Mouse (Mus musculus) right cerebral cortex, adult 18-20 months (tissue): Measurements from ENCODE around the gene Olfr591.
"Not testable (repeated sequence)": the region's sequence is repeated elsewhere in the genome, so short reads cannot be mapped to it uniquely, and the experiment has no call there.

Experiments used
- DNase-seq: peaks from one replicate; pipeline ENCODE4 v3.0.0; 2022; ENCODE audit warnings: mixed read lengths

Olfr591 gene

DNA sequence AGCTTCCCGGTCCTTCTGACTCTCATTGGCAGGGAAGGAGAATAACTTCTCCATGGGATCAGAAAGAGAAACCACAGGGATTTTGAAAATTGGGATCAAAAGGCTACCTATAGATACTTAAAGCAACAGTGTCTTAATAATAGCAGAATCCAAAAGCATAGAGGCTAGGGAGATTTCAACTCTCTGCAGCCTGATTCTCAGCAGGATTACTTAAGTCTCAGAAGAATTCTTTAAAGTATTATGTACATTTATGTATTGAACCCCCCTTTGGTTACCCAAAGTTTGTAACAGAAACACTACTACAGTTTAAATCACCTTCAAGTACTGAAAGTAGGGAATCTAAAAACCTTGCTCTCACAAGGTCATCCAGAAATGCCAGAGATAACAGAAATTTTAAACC lies at the start of gene Olfr591:
Olfr591 (minus strand) TSS at position 101 of the 400 bp plus-strand sequence.
- no peak for DNase-seq

DNA sequence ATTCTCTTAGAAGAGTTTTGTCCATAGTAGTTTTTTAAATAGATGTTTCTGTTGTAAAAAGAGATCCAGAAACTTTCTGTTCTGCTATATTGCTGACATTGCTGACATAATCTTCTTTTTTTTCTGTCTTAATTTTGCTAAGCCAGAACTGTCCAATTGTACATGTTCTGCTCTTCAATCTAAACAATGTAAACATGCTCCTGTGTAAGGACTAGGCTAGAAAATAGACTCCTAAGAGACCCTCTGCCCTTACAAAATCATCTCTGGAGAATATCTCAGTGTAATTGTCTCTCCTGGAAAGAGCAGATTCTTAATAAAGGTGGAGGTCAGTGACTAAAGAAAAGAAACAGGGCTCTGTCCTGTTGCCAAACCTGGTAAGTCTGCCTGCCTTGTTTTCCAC lies 38.6 kb upstream of the Olfr591 start, which contains the start of gene Olfr594:
Olfr594 (plus strand) TSS at position 301 of the 400 bp plus-strand sequence.
- DNase-seq, result no peak

DNA sequence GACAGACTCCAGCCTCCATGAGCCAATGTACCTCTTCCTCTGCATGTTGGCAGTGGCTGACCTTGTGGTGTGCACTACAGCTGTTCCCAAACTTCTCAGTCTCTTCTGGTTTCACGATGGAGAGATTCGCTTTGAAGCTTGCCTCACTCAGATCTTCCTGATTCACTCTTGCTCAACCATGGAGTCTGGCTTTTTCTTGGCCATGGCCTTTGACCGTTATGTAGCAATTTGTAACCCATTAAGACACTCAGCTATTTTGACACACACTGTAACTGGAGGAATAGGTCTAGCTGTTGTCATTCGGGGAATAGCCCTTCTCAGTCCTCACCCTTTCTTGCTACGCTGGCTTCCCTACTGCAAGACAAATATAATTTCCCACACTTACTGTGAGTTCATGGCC lies 33.9 kb upstream of the Olfr591 start:
- DNase-seq, result not testable (repeated sequence)

DNA sequence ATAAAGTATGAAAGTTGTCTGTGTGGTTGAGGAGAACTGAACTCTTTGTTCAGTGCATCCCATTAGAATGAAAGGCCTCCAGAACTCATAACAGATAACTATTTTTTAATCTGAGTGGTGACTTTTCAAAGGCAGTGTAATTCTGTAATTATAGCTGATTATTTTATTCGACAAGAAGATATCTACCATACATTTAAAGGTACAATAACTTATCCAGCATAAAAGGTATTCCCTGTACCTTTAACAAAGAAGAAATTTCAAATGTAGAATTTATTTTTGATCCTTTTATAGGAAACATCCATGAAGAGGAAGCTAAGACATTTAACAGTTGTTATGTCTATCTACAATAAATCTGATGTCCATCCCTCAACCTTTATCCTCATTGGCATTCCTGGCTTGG lies 33.4 kb upstream of the Olfr591 start, which contains the start of gene Olfr593:
Olfr593 (plus strand) TSS at position 301 of the 400 bp plus-strand sequence.
- no peak for DNase-seq

DNA sequence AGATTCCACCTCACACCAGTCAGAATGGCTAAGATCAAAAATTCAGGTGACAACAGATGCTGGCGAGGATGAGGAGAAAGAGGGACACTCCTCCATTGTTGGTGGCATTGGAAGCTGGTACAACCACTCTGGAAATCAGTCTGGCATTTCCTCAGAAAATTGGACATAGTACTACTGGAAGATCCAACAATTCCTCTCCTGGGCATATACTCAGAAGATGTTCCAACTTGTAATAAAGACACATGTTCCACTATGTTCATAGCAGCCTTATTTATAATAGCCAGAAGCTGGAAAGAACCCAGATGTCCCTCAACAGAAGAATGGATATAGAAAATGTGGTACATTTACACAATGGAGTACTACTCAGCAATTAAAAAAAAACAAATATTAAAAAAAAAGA lies 6.4 kb upstream of the Olfr591 start, which contains the start of gene Olfr592:
Olfr592 (plus strand) TSS at position 301 of the 400 bp plus-strand sequence.
- DNase-seq, result not testable (repeated sequence)

DNA sequence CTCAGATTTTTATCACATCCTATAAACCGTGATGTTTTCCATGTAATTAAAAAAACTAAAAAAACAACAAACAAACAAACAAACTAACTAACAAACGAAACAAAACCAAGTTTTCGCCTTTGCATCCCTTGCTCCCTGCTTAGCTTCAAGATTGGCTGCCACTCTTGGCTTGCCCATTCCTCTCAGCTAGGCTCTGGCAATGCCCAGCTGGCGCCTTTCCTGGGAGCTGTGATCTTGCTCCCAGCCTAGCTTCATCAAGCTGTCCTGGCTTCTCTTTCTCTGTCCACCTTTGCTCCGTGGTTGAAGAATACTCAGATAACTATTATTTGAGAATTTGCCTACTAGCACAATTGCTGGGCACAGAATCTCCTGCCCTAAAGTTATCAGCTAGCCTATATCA lies 8.4 kb downstream of the Olfr591 start:
- DNase-seq, result no peak

DNA sequence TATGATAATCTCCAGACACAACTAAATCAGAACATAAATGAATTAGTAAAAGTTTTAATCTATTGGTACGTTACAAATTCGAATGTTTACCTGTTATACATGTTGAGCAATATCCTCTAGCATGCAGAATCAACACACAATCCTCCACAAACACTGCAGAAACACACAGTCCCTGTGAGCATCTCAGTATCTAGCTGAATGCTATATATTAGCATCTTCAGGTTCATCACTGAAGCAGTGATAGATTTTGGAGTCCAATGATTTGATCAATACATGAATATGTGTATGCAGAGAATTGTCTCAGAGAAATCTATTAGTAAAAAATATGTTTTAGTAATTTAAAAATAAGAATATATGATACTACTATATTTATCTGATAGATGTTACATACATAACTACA lies 21.9 kb downstream of the Olfr591 start, which contains the start of gene Olfr589:
Olfr589 (minus strand) TSS at position 101 of the 400 bp plus-strand sequence.
- no peak for DNase-seq

DNA sequence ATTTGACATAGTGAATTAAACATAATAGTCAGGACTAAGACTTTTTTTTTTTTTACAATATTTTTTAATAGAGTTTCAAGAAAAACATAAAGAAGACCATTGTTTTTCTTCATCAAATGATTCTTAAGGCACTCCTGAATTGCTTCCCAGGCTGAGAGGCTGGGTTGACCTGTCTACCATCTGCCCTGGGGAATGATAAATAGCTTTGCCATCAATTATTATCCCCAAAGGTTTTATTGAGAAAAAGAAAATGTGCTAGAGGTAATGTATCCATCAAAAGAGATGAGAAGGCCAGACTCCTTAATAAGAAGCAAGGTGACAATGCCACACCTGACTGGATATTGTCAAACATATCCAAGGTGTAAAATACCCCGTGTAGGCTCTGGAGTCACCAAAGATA lies 37.6 kb downstream of the Olfr591 start, which contains the start of gene Olfr588-ps1:
Olfr588-ps1 (plus strand) TSS at position 301 of the 400 bp plus-strand sequence.
- DNase-seq, result no peak

DNA sequence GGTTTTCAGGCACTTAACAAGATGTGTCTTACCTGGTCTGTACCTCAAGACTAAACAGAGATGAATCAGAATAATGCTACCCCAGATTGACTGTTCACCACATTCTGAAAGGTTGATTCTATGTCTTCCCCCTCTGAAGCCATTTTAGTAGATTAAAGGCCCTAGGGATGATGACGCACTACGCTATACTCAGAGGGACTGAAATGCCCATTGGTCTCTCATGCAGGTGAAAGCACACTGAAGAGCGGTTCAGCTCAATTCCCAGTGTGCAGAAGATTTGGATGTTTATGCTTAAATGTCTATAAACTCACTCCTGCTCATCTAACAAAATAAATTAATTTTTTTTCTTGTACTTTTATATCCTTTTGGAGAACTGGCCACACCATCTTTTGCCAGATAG lies 52.6 kb downstream of the Olfr591 start, which contains the start of gene Olfr586:
Olfr586 (minus strand) TSS at position 101 of the 400 bp plus-strand sequence.
- no peak for DNase-seq

DNA sequence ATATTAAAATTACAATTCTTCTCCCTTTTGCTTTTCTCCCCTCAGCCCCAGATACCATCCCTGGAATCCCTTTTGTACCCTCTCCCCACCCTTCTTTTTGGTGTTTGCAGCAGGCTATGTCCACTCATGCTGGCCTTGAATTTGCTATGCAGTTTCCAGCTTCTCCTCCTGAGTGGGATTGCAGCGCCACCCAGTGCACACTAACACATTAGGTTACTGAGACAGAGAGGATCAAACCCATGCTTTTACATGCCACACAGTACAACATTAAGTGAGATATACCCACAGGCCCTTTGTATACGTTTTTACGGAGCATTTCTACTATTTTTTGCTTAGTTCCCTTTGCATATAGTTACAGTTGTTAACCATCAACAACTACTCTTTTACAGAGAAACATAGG lies 58.7 kb downstream of the Olfr591 start:
- DNase-seq, result no peak
